Mouse (Mus musculus): ENCODE data around the gene Slc22a4.

Slc22a4 gene

DNA sequence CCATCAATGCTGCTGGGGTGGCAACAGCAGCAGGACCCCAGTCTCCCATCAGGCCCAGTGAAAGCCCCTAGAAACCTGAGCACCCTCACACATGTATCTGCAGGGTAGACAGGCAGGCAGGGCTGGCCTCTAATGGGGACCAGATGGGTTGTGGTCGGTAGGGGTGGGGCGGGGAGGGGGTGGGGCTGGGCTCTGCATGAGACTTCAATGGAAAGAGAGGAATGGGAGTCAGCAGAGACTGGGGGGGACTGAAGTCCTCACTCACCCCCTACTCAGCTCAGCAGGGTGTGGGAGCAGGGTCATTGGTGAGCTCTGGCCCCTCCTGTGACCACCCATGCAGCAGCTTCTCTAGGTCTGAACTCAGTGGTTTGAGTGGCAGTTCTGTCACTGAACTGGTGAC lies 29.5 kb upstream of the Slc22a4 start:
- WGBS, result 51% methylated on average over 2 of the region's 2 CpGs

DNA sequence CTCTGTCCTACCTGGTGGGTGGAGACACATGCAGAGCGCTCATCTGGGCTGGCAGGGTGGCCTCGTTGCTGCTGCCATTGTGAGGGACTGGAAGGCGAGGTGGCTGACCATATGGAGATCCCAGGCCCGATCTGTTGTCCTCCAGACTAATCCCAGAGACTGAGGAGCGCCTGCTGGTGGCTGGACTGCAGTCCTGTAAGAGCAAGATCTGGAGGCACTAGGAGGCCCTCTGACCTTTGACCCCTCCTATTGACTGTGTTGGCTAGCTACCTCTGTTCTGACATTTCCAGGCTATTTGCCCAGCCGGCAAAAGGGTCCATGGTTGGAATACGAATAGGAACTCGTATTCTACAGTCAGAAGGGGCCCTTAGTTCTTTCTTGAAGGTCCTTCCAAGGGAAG lies 28.2 kb upstream of the Slc22a4 start:
- 79% methylated on average over 8 of the region's 8 CpGs for WGBS

DNA sequence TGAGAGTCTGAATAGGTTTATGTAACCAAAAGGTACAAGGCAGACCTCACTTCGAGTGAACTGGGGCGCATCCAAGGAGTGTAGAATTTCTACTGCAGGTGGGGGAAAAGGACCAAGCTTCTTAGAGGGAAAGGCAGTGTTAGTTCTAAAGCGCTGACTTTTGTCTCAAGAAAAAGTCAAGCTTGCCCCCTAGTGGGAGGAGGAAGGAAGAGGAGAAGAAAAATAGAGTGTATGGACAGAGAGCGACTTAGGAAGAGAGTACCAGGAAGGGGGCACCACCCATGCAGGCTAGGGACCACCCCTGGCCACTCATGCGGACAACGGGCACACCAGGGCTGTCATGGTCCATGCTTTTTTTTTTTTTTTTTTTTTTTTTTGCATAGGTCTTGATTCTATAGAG lies 26.4 kb upstream of the Slc22a4 start:
- WGBS, result 25% methylated on average over 6 of the region's 6 CpGs

DNA sequence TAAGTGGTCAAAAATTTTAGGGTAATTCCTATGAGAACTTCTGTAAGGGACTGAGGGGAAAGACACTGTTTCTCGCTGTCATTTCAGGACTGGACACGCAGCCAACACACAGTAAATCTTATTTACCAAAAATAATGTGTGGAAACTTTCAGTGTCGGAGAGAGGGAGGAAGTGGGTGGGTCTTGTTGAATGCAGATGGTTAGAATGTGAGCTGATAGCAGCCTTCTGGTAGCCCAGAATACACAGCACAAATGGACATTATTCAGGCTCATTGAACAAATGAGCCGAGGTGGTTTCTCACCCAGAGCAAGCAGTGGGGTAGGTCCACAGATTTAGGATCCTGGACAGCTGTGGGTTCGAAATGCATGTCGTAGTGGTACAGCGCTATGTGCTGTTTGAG lies 25.2 kb upstream of the Slc22a4 start:
- 65% methylated on average over 7 of the region's 7 CpGs for WGBS

DNA sequence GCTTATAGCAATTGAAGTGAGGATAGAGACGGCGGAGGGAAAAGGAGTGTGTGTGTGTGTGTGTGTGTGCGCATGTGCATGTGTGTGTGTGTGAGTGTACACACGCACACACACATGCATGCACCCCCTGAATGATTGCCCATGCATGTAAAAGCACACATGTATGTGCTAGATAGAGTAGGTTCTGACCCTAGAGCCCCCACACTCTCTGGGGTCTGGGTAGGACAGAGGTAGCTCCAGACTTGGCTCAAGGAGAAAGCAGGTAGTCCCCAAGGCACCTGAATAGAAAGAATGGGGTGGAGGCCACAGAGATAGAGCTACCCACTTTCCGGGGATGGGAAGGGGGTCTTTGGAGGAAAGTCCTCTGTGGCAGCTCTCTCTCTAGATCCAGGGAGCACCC lies 24.2 kb upstream of the Slc22a4 start:
- WGBS, result 95% methylated on average over 5 of the region's 5 CpGs

DNA sequence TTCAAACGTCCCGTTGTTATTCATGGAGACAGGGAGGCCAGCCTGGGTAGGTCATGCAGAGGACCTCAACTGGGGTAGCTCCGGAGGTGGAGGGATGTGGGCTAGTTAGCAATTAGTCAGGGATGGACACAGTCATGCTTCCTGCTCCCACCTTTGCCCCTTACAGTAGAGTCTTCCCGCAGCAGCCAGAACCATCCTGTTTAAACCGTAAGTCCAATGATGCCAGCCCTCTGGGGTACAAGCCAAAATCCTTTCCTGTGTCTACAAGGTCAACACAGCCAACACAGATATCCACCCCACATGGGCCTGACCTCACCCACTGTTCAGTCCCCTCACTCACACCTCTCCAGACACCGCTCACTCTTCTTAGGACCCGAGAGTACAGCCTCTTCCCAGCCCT lies 23.3 kb upstream of the Slc22a4 start:
- WGBS, result 89% methylated on average over 7 of the region's 7 CpGs

DNA sequence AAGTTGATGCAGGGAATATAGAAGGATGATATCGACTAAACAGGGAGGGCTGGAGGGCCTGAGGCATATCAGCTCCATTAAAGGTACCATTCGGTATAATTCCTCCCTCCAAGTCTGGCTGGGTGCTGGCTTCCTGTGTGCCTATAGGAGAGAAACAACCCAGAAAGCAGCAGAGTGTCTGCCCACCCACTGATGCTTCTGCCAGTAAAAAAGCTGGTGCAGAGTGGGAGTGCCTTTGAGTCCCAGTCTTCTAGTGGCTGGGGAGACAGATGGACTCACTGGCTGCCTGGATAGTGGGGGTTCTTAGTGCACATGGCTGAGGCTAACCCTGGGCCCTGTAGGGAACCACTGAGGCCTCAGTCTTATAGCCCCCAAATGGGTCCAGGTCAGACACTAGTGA lies 22.3 kb upstream of the Slc22a4 start:
- 38% methylated on average over 2 of the region's 2 CpGs for WGBS

DNA sequence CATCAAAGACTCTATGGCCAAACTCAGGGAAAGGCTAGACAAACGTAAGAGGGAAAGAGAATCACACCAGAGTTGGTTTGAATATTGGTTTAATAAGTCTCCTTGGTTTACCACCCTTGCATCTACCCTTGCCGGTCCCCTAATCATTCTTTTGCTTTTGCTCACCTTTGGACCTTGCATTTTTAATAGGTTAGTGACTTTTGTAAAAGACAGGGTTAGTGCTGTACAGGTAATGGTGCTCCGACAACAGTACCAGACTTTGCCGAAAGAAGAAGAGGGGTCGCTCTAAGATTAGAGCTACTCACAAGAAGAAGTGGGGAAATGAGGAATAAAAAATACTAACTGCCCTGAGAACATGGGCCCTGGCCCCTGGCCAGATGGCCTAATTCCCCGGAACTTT lies 12.8 kb upstream of the Slc22a4 start:
- WGBS, result 92% methylated on average over 6 of the region's 6 CpGs

DNA sequence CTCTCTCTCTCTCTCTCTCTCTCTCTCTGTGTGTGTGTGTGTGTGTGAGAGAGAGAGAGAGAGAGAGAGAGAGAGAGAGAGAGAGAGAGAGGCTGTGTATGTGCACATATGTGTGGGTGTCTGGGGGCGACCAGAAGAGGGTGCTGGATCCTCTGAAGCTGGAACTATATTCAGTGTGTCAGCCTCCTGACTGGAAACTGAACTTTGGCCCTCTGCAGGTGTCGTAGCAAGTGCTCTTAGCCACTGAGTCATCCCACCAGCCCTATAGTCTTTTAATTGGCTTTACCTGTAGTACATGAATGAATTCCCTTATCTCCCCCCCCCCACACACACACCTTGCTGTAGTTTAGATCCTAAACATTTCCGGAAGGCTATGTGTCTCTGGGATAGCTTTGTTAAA lies 5.0 kb upstream of the Slc22a4 start:
- 100% methylated on average over 2 of the region's 3 CpGs for WGBS

DNA sequence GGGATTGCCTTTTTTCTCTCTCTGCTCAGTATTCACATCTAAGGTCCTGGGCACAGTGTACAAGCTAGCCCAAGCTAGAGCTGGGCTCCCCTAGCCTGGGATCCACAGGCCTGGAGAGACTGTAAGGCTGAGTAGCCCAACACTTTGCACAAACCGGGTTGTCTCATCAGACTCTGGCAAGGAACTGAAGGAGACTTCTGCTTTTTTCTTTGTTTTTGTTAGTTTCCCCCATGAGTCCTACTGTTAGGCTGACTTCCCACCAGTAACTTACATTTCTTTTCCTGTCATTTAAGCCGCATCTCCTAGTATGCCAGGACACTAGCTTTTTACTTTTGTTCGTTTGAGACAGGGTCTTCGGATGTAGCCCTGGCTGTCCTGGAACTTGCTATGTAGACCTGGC lies 1.1 kb upstream of the Slc22a4 start:
- WGBS, result 77% methylated on average over 4 of the region's 4 CpGs

DNA sequence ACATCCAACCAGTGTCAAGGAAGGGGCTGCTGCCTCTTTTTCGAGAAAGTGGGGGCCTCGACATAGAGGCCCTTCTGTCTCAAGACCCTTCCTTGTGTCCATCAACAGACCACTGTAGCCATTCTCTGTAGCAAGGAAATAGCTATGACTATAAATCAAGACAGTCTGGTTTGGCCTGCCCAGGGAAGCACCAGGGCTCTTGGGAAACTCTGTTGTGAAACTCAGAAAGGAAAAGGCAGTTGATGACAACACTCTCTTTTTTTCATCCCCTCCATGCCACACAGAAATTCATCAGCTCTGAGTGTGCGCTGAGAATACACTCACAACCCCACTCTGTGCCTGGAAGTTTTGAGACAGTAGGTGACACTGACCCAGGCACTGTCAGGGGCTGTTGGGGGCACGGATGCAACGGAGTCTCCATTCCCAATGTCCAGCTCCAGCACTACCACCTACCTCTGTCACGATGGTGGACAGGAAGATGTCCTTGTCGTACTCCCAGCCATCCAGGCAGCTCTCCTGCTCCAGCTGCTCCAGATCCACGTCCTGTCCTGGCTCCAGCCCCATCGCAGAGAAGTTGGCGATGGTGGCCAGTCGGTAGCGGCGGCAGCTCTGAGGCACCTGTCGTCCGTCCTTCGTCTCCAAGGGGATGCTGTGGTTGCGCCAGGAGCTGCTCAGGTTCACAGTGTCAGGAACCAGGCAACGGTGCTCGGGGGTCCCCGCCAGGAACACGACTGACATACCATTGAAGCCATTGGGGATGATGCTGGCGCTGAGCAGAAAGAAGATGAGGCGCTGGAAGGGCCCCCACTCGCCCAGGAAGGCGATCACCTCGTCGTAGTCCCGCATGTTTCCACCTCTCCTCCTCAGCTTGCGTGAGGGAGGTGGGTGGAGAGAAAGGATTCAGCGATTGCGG lies 503 bp downstream of the Slc22a4 start:
- WGBS, result 25% methylated on average over 31 of the region's 31 CpGs

DNA sequence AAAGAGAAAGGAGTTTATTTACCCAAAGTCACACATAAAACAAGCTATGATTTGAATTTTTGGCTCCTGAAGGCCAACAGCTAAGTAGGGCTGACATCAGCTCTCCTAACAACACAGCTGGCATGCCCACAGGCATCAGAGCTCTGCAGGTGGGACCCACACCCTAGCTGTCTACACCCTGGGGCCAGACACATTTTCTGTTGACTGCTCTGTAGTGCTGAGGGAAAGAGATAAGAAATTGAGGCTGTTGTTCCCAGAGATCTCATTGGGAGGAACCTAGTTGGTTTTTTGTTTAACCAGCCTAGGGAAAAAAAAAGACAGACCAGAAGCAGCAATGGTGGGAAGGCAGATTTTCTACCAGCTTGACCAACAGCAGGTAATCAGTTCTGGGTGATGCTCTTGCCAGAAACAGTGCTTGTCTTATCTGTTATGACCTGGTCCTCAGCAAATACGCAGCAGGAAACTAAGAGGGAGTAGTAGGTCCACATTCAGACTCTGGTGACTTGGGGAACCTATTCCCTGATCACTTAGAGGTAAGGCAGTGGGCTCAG lies 1.3 kb downstream of the Slc22a4 start:
- 97% methylated on average over 1 of the region's 1 CpGs for WGBS

DNA sequence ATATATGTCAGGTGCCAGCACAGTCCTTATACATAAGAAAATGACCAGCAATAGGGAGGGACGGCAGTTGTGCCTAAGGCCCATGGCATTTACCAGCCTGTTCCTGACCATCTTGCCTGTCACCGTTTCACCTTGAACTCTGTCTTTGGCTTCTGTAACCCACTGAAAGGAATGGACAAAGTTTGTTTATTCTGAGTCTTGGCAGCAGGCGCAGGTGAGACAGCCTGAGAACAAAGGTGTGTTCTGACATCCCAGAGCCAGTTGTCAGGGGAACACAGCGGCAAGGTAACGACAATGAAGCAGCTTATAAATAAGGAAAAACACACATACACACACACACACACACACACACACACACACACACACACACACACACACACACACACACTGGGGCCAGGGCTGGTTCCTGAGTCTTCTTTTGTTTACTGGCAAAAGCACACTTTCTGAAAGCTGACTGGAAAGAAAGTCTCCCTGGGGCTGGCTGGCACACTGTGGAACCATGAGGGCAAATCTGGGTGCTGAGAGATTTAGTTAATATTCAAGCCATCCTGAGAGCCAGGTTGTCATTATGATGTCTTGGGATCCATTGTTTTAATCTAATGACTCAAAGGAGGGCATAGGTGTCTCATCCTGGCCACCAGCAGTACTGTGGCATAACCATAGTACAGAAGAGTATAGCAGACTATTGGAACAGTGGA lies 6.3 kb downstream of the Slc22a4 start:
- WGBS, result 90% methylated on average over 5 of the region's 5 CpGs

DNA sequence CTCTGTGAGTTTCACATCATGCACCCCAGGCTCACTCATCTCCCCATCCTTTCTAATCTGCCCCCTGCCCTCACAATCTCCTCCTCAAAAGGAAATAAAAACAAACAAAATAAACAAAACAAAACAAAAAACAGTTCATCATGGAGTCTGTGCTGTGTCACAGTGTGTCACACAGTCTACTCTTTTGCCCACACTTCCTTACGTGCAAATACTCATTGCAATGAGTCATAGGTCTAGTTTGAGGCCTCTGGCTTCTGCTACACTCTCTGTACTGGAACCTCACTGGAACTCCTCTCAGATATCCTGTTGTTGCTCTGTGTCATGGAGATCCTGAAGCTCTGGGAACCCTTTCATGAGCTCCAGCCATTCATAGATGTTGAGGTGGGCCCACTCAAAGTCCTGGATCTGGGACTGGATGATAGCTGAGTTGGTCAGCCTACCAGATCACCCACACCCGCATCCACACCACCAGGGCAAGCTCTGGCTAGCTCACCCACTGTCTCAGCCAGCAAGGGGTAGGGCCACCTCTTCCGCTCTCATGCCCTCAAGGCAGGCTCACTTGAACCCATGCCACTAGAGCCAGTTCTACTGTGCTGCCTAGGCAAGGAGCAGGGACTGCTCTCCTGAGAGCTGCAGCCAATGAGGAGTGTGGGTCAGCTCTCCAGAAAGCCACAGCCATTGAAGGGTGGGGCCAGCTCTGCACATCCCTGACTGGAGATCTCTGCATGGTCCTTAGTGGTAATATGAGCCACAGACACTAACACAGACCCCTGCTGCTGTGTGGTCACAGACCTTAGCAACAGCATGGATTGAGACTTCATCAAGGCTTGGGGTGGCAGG lies 8.8 kb downstream of the Slc22a4 start:
- WGBS, result 83% methylated on average over 3 of the region's 3 CpGs

DNA sequence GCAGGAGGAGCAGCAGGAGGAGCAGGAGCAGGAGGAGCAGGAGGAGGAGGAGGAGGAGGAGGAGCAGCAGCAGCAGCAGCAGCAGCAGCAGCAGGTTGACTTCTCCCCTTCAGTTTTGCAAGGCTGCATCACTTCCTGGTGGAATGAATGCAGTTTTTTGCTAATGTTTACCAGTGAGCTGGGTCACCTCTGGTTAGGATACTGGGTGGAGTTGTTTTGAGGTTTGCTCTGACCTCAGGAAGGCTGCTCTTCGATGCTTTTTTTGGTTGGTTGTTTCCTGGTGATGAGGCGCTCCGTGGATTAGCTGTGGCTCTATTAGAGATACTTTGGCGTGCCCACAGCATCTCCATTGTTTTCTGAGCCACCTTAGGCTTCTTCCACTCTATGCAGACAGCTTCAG lies 10.3 kb downstream of the Slc22a4 start:
- WGBS, result 93% methylated on average over 4 of the region's 4 CpGs

DNA sequence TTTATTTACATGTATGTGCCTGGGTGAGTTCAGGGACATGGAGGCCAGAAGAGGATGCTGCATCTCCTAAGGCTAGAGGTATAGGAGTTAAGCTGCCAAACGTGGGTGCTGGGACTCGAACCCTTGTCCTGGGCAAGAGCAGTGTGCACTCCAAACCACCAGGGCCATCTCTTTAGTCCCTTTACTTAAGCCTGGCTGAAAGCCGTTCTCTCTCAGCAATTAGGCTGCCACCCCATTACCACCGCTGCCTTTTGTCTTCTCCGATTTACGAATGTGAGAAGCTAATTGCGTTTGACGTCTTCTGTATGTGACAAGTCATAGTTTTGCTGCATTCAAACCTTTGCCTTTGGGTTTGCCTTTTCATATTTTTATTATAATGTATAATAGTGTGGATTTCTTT lies 11.8 kb downstream of the Slc22a4 start:
- WGBS, result 85% methylated on average over 8 of the region's 8 CpGs

DNA sequence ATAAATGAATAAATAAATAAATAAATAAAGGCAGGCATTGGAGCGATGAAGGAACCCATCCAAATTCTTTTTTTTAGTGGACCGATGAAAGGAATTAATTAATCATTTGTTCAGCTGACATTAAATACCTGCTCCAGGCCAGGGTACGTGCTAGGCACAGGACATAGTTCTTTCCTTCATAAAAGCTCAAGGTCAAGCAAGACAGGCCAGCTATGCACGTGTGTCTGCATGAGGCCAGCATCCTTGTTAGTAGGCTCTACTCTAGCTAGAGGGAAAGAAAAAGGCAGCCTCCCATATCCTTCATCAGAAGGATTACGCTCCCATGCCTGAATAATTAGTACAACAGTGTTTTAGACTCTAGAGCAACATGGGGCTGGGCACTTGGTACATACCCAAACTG lies 14.9 kb downstream of the Slc22a4 start:
- 92% methylated on average over 5 of the region's 5 CpGs for WGBS

DNA sequence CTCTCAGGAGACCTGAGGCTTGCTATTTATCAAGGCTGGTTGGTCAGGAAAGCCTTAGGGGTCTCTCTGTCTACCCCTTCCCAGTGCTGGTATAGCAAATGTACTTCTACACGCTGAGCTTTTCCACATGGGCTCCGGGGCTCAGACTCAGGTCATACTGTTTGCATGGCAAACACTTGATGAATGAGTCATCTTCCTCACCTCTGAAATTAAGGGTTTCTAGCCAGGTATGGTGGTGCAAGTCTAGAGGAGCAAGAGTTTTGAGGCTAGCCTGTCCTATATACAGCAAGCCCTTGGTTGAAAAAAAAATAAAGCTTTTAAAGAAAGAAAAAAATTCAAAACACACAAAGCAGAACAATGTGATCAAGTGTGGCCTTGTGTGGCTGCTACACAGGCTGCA lies 16.6 kb downstream of the Slc22a4 start:
- WGBS, result 96% methylated on average over 2 of the region's 2 CpGs

DNA sequence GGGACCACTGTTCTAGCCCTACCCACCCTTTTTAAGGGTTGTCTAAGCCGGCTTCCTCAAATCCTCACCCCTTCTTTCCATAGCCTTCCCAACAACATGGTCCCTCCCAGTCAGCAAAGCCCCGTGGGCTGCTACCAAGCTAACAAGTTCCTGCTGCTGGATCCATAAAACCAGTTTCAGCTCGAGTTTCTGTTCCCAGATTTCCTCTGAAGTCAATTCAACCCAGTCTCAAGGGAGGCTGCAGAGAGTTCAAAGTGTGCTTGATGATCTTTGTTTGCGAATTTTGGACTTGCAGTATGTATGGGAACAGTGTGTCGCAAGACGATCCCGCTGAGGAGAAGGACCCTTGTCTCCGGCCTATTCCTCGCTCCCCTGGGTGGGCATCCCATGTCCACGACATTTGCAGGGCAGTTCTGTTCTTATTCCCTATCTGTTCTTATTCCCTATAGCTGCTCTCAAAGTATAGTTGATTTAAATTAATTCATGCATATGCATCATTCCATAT lies 19.4 kb downstream of the Slc22a4 start:
- WGBS, result 82% methylated on average over 10 of the region's 10 CpGs

DNA sequence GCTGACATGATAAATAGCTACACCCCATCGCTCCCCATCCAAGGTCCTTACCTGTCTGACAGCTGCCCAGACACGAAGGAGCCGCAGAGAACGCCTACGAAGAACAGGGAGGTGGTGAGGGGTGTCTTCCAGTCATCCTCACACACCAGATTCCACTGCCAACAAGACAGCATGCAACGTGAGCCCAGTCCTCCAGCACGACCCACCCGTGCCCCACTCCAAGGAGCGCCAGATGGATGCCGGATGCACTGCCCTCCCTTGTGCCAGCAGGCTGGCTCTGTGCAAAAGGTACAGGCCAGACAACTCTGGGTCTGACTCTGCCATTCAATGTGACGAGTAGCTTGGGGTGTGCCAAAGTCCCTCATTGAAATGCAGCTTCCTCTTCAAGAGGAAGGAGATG lies 20.2 kb downstream of the Slc22a4 start:
- WGBS, result 68% methylated on average over 11 of the region's 11 CpGs

DNA sequence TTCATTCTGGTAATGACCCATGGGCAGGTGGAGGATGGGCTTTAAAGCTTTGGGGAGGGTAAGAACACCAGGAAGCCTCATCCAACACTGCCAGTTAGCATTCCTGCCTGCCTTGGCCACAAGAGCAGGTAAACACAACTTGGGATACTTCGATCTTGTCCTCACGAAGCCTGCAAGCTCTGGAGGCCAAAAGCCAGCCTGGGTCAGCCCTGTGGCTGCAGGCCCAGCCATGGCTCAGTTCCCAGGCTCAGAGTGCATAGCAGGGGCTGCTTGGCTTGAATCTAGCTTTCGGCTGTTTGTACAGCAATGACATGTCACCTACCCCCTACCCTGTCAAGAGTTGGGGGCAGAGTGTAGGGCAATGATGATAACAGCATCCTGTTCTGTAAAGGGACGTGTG lies 21.0 kb downstream of the Slc22a4 start:
- 79% methylated on average over 4 of the region's 4 CpGs for WGBS

DNA sequence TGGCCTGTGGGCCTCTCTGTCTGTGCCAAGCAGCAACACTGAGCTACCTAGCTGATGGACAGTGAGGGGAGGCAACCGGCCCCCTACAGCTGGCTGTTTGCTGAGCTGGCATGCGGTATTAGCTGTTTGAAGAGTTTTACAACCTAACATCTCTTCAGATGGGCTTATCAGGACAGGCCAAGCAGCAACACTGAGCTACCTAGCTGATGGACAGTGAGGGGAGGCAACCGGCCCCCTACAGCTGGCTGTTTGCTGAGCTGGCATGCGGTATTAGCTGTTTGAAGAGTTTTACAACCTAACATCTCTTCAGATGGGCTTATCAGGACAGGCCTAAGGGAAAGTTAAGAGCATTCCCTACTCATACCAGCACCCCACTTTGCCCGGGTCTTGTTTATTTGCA lies 21.5 kb downstream of the Slc22a4 start:
- WGBS, result 87% methylated on average over 5 of the region's 5 CpGs

Measured in cerebral cortex, adult 2 months (tissue).